Mouse (Mus musculus): ENCODE results near the gene Fbxo45. TPM values are rescaled to one million over a fixed set of nuclear protein-coding genes. Genes with fewer than 3 reads are reported as not detected.
A peak's percentile ranks its signal among the peaks of the same experiment; 100 is the strongest.
"Not testable (repeated sequence)": the region's sequence is repeated elsewhere in the genome, so short reads cannot be mapped to it uniquely, and the experiment has no call there.

Fbxo45 gene
- 10 to 100 TPM; 16.1 to 16.7 TPM for total RNA-seq (2021)
- long read RNA-seq, experiment 1, full-length matches to known transcripts, result 47 of 51 reads
- long read RNA-seq, experiment 1, partial matches to known transcripts, result 4 of 51 reads
- long read RNA-seq, experiment 1, other reads (novel, unspliced or antisense), result 0 of 51 reads
- long read RNA-seq, experiment 2, full-length matches to known transcripts, result 30 of 35 reads
- long read RNA-seq, experiment 2, partial matches to known transcripts, result 0 of 35 reads
- long read RNA-seq, experiment 2, other reads (novel, unspliced or antisense), result 5 of 35 reads

- peak; percentile 96 for DNase-seq (ENCODE audit: low spot score)
These were observed at the start of gene Fbxo45, which contains the start of gene Wdr53 for GRCm38 (mm10) chr16:32246952-32247370. Gene Fbxo45 (minus strand): TSS chr16:32247158. Gene Wdr53 (plus strand): TSS chr16:32247227.

- DNase-seq (ENCODE audit: low spot score), result no peak
These were observed 44.9 kb upstream of the Fbxo45 start for GRCm38 (mm10) chr16:32291821-32292220.

GRCm38 (mm10) chr16:32282608-32283007 lies 35.6 kb upstream of the Fbxo45 start:
- DNase-seq (ENCODE audit: low spot score), result no peak

- DNase-seq (ENCODE audit: low spot score), result no peak
These were observed 33.3 kb upstream of the Fbxo45 start for GRCm38 (mm10) chr16:32280211-32280610.

GRCm38 (mm10) chr16:32278396-32278795 lies 31.4 kb upstream of the Fbxo45 start:
- DNase-seq (ENCODE audit: low spot score), result no peak

GRCm38 (mm10) chr16:32277308-32278256 lies 30.6 kb upstream of the Fbxo45 start, which contains the start of gene Rnf168:
Gene Rnf168 (plus strand): TSS chr16:32277459.
- peak; percentile 91 for DNase-seq (ENCODE audit: low spot score)

GRCm38 (mm10) chr16:32275830-32276229 lies 28.9 kb upstream of the Fbxo45 start:
- no peak for DNase-seq (ENCODE audit: low spot score)

- DNase-seq (ENCODE audit: low spot score), result no peak
These were observed 28.1 kb upstream of the Fbxo45 start for GRCm38 (mm10) chr16:32275041-32275440.

GRCm38 (mm10) chr16:32273338-32273737 lies 26.4 kb upstream of the Fbxo45 start:
- no peak for DNase-seq (ENCODE audit: low spot score)

- peak; percentile 73 for DNase-seq (ENCODE audit: low spot score)
These were observed 24.3 kb upstream of the Fbxo45 start, which contains the start of gene Smco1 for GRCm38 (mm10) chr16:32271291-32271690. Gene Smco1 (plus strand): TSS chr16:32271468.

GRCm38 (mm10) chr16:32264225-32264624 lies 17.3 kb upstream of the Fbxo45 start:
- not testable (repeated sequence) for DNase-seq (ENCODE audit: low spot score)

- peak; percentile 13 for DNase-seq (ENCODE audit: low spot score)
These were observed 587 bp downstream of the Fbxo45 start for GRCm38 (mm10) chr16:32246351-32246791.

GRCm38 (mm10) chr16:32243901-32244300 lies 3.1 kb downstream of the Fbxo45 start:
- DNase-seq (ENCODE audit: low spot score), result no peak

- DNase-seq (ENCODE audit: low spot score), result no peak
These were observed 7.3 kb downstream of the Fbxo45 start for GRCm38 (mm10) chr16:32239428-32240312.

GRCm38 (mm10) chr16:32237930-32238680 lies 8.9 kb downstream of the Fbxo45 start:
- DNase-seq (ENCODE audit: low spot score), result no peak

- not testable (repeated sequence) for DNase-seq (ENCODE audit: low spot score)
These were observed 14.9 kb downstream of the Fbxo45 start for GRCm38 (mm10) chr16:32232050-32232449.

GRCm38 (mm10) chr16:32222399-32222798 lies 24.6 kb downstream of the Fbxo45 start:
- DNase-seq (ENCODE audit: low spot score), result no peak

- no peak for DNase-seq (ENCODE audit: low spot score)
These were observed 25.2 kb downstream of the Fbxo45 start for GRCm38 (mm10) chr16:32221803-32222202.

- no peak for DNase-seq (ENCODE audit: low spot score)
These were observed 32.0 kb downstream of the Fbxo45 start for GRCm38 (mm10) chr16:32214804-32215576.
